ENCODE assay signal across 8 mouse cellular contexts in the genomic region with DNA sequence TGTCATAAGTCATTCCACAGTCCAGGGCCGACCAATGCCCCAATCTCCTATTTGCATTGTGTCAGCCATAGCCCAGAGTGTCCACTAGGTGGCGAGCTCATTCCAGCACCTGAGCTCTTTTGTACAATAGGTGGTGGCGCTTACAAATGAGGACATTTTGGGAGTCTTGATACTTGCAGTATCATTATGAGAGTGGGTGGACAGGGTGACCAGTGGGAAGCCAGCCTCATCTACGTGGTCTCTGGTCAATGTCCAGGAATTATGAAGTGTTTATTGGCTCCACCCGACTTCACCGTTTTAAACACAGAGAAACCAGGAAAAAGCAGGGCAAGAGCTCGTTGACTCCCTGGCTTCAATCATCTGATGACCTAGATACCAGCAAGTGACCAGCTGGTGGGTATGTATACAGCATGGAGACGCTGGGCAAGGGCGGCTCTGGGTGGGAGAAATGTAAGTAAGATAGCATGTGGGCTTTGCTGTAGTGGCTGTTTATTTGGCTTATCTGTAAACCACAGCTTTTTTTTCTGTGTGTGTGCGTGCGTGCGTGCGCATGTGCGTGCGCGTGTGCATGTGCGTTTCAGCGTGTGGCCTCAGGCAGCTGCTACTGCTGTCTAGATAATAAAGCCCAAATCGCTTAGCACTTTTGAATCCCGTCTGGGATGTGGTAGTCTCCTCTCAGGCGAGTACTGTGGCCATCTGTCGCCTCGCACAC. TPM values are rescaled to one million over a fixed set of nuclear protein-coding genes. Genes with fewer than 3 reads are reported as not detected.
A peak's percentile ranks its signal among the peaks of the same experiment; 100 is the strongest.
DNase-seq lines count a peak whose midpoint lies in the region; ATAC-seq and TF ChIP-seq lines count a peak whose summit lies in the region.

A gene (plus strand): TSS at position 137 of the 712 bp plus-strand sequence.

- TF ChIP-seq CTCF in thymus, adult 2 months (IDR thresholded peaks at IDR 0.05; ENCODE audit: borderline replicate concordance, control insufficient read depth, extremely low read depth, insufficient read depth, low read length, poor library complexity) = peak; percentile 14; the same call in 1 of the 2 replicates
- TF ChIP-seq CTCF in intestine, postnatal 0 days (IDR thresholded peaks at IDR 0.05; ENCODE audit: low read depth) = peak; percentile 93
- peak; percentile 84 for TF ChIP-seq CTCF in liver, adult 2 months (IDR thresholded peaks at IDR 0.05; ENCODE audit: low read depth, low read length)
- peak; percentile 98 for TF ChIP-seq CTCF in midbrain, postnatal 0 days (IDR thresholded peaks at IDR 0.05)

- no peak within 1 kb of the TSS for H3K9ac ChIP-seq in intestine, postnatal 0 days (ENCODE audit: low read depth, low read length)
- H3K9ac ChIP-seq in liver, adult 2 months (ENCODE audit: low read depth, low read length) = no peak within 1 kb of the TSS
- H3K9ac ChIP-seq in midbrain, postnatal 0 days (replicated peaks; ENCODE audit: low read length, poor library complexity, severe bottlenecking) = 0 out of 2 replicates have a peak within 1 kb of the TSS, but pooled peaks have one; percentile 26
- 0 out of 2 replicates have a peak within 1 kb of the TSS, but pooled peaks have one; percentile 16 for H3K9ac ChIP-seq in stomach, embryonic 16.5 days (ENCODE audit: low read length)

- TF ChIP-seq POLR2A in thymus, adult 2 months (IDR thresholded peaks at IDR 0.05; ENCODE audit: control insufficient read depth, extremely low read depth, insufficient read depth, low read length, poor library complexity) = no peak
- TF ChIP-seq POLR2A in liver, adult 2 months (IDR thresholded peaks at IDR 0.05; ENCODE audit: extremely low read depth, insufficient read depth, low read length) = no peak

- no peak within 1 kb of the TSS for H3K4me3 ChIP-seq in thymus, adult 2 months (ENCODE audit: control insufficient read depth, insufficient read depth, low read length)
- H3K4me3 ChIP-seq in intestine, postnatal 0 days (ENCODE audit: low read depth, low read length) = no peak within 1 kb of the TSS
- H3K4me3 ChIP-seq in liver, adult 2 months (ENCODE audit: insufficient read depth, low read depth, low read length) = no peak within 1 kb of the TSS
- H3K4me3 ChIP-seq in midbrain, postnatal 0 days (ENCODE audit: low read depth, low read length) = peak within 1 kb of the TSS; percentile 18
- H3K4me3 ChIP-seq in stomach, embryonic 16.5 days (replicated peaks; ENCODE audit: low read length) = no peak within 1 kb of the TSS

- no peaks in the 10 kb centered on the region for H3K27me3 ChIP-seq in thymus, adult 2 months (ENCODE audit: control insufficient read depth, insufficient read depth, low read length)
- no peaks in the 10 kb centered on the region for H3K27me3 ChIP-seq in intestine, postnatal 0 days (replicated peaks; ENCODE audit: control insufficient read depth, insufficient read depth, low read length)
- H3K27me3 ChIP-seq in liver, adult 2 months (ENCODE audit: control insufficient read depth, insufficient read depth, low read length) = no peaks in the 10 kb centered on the region
- no peaks in the 10 kb centered on the region for H3K27me3 ChIP-seq in midbrain, postnatal 0 days (ENCODE audit: insufficient read depth, low read length)
- no peaks in the 10 kb centered on the region for H3K27me3 ChIP-seq in stomach, embryonic 16.5 days (ENCODE audit: control insufficient read depth, insufficient read depth, low read length)

- H3K79me2 ChIP-seq in liver, adult 2 months (ENCODE audit: control insufficient read depth, insufficient read depth, low read length) = no peaks in the 10 kb centered on the region

- peak; percentile 28; the same call in 1 of the 2 replicates for ATAC-seq in intestine, postnatal 0 days
- ATAC-seq in midbrain, postnatal 0 days (ENCODE audit: low FRiP score) = peak; percentile 90
- peak; percentile 86 for ATAC-seq in stomach, embryonic 16.5 days (ENCODE audit: insufficient read depth, low FRiP score)

- no peaks in the 10 kb centered on the region for H3K9me3 ChIP-seq in intestine, postnatal 0 days (ENCODE audit: control insufficient read depth)
- H3K9me3 ChIP-seq in midbrain, postnatal 0 days (ENCODE audit: low read length) = peaks cover 5% of the 10 kb centered on the region; the same call in 1 of the 2 replicates
- no peaks in the 10 kb centered on the region for H3K9me3 ChIP-seq in stomach, embryonic 16.5 days (replicated peaks; ENCODE audit: control insufficient read depth, low read length)

- WGBS in thymus, adult 2 months = 53% methylated on average over 23 of the region's 23 CpGs
- WGBS in intestine, postnatal 0 days = 62% methylated on average over 23 of the region's 23 CpGs
- WGBS in liver, adult 2 months = 68% methylated on average over 23 of the region's 23 CpGs
- 66% methylated on average over 23 of the region's 23 CpGs for WGBS in midbrain, postnatal 0 days
- 53% methylated on average over 23 of the region's 23 CpGs for WGBS in stomach, embryonic 16.5 days

- no peak within 1 kb of the TSS for H3K27ac ChIP-seq in thymus, adult 2 months (ENCODE audit: control insufficient read depth, insufficient read depth, low read length)
- no peak within 1 kb of the TSS for H3K27ac ChIP-seq in intestine, postnatal 0 days (ENCODE audit: low read depth, low read length)
- H3K27ac ChIP-seq in liver, adult 2 months (replicated peaks; ENCODE audit: insufficient read depth, low read depth, low read length) = no peak within 1 kb of the TSS
- H3K27ac ChIP-seq in midbrain, postnatal 0 days (ENCODE audit: low read depth, low read length) = 0 out of 2 replicates have a peak within 1 kb of the TSS, but pooled peaks have one; percentile 32
- H3K27ac ChIP-seq in stomach, embryonic 16.5 days (ENCODE audit: low read length) = no peak within 1 kb of the TSS

- no peaks in the 10 kb centered on the region for H3K36me3 ChIP-seq in thymus, adult 2 months (ENCODE audit: control insufficient read depth, insufficient read depth, low read length)
- H3K36me3 ChIP-seq in intestine, postnatal 0 days (ENCODE audit: control insufficient read depth, insufficient read depth) = no peaks in the 10 kb centered on the region
- H3K36me3 ChIP-seq in liver, adult 2 months (ENCODE audit: control insufficient read depth, insufficient read depth, low read length) = no peaks in the 10 kb centered on the region
- no peaks in the 10 kb centered on the region for H3K36me3 ChIP-seq in midbrain, postnatal 0 days (ENCODE audit: insufficient read depth, low read length)
- H3K36me3 ChIP-seq in stomach, embryonic 16.5 days (ENCODE audit: control insufficient read depth, insufficient read depth, low read length) = no peaks in the 10 kb centered on the region

- H3K4me2 ChIP-seq in intestine, postnatal 0 days (replicated peaks; ENCODE audit: low read depth) = peak within 1 kb of the TSS; percentile 13; the same call in 1 of the 2 replicates
- peak within 1 kb of the TSS; percentile 43 for H3K4me2 ChIP-seq in midbrain, postnatal 0 days (ENCODE audit: low read depth, low read length, poor library complexity, severe bottlenecking)
- H3K4me2 ChIP-seq in stomach, embryonic 16.5 days (ENCODE audit: low read depth, low read length) = peak within 1 kb of the TSS; percentile 6; the same call in 1 of the 2 replicates

- no peaks in the 10 kb centered on the region for H3K4me1 ChIP-seq in thymus, adult 2 months (replicated peaks; ENCODE audit: control insufficient read depth, insufficient read depth, low read length)
- no peaks in the 10 kb centered on the region for H3K4me1 ChIP-seq in intestine, postnatal 0 days (replicated peaks; ENCODE audit: control insufficient read depth, insufficient read depth, low read length)
- no peaks in the 10 kb centered on the region for H3K4me1 ChIP-seq in liver, adult 2 months (ENCODE audit: control insufficient read depth, insufficient read depth, low read length)
- H3K4me1 ChIP-seq in midbrain, postnatal 0 days (ENCODE audit: insufficient read depth, low read length) = no peaks in the 10 kb centered on the region
- H3K4me1 ChIP-seq in stomach, embryonic 16.5 days (ENCODE audit: control insufficient read depth, insufficient read depth, low read length) = no peaks in the 10 kb centered on the region

- peak; percentile 58 for DNase-seq in thymus, adult 2 months
- no peak for DNase-seq in thymus, adult 18-20 months
- DNase-seq in cerebellum, adult 8-10 months = peak; percentile 89
- peak; percentile 67 for DNase-seq in forelimb bud, embryonic 11.5 days (ENCODE audit: low read depth, low spot score)
- peak; percentile 42 for DNase-seq in liver, adult 2 months (ENCODE audit: extremely low read depth, low read depth, low spot score)
- DNase-seq in midbrain, postnatal 0 days (ENCODE audit: low spot score) = peak; percentile 83

RNA-seq across cellular contexts. Expression of the gene that starts here (rescaled TPM):
- polyA plus RNA-seq in thymus, adult 2 months (2012; rRNA removed) = not detected in 2 replicates
- polyA plus RNA-seq in intestine, postnatal 0 days (2015; fragmentation: Nextera tagmentation; extraction: Ambion mirVana) = 0.33 and 0.46 TPM in 2 replicates
- not detected in 2 replicates for total RNA-seq in liver, adult 2 months (2014; rRNA removed)
- not detected in 2 replicates for polyA plus RNA-seq in liver, adult 2 months (2012; rRNA removed)
- 3.9 and 5.1 TPM in 2 replicates for total RNA-seq in midbrain, postnatal 0 days (2014; rRNA removed)
- 6.8 and 7.6 TPM in 2 replicates for polyA plus RNA-seq in midbrain, postnatal 0 days (2015; fragmentation: Nextera tagmentation; extraction: Ambion mirVana)
- polyA plus RNA-seq in stomach, embryonic 16.5 days (2015; fragmentation: Nextera tagmentation; extraction: Ambion mirVana) = 0.46 and 0.77 TPM in 2 replicates

Comparison
In these comparisons a context has a peak if more than half of its experiments do, and no peak if none do; other contexts are left out.
1. Peak in DNase-seq in thymus, adult 2 months; RNA of the gene not detected or under 1 TPM.
2. Peak in ATAC-seq and H3K4me2 ChIP-seq in intestine, postnatal 0 days; RNA of the gene not detected or under 1 TPM.
3. Peak in DNase-seq in liver, adult 2 months; RNA of the gene not detected or under 1 TPM.
4. Peak in ATAC-seq, H3K9ac ChIP-seq and H3K4me2 ChIP-seq in stomach, embryonic 16.5 days; RNA of the gene not detected or under 1 TPM.
5. DNase-seq: peak in cerebellum, adult 8-10 months (single experiment), forelimb bud, embryonic 11.5 days (single experiment) and midbrain, postnatal 0 days (single experiment); none in thymus, adult 18-20 months (0 of 2).
6. CTCF ChIP-seq: peak in every context shown above with its lines; median percentile 98 in midbrain, postnatal 0 days; 93 in intestine, postnatal 0 days; 84 in liver, adult 2 months; 14 in thymus, adult 2 months.
7. ATAC-seq: peak in every context shown above with its lines; median percentile 90 in midbrain, postnatal 0 days; 86 in stomach, embryonic 16.5 days; 28 in intestine, postnatal 0 days.
8. Peak in every context shown above with its lines, with median percentiles within 50 percentile points of each other: H3K4me2 ChIP-seq.